Mouse (Mus musculus): ENCODE data around the gene Vps13a.
"Not testable (repeated sequence)": the region's sequence is repeated elsewhere in the genome, so short reads cannot be mapped to it uniquely, and the experiment has no call there.

- not testable (repeated sequence) for TF ChIP-seq CHD1 (IDR thresholded peaks at IDR 0.05; ENCODE audit: low read depth, low read length); UBTF (IDR thresholded peaks at IDR 0.05; ENCODE audit: borderline replicate concordance, insufficient read depth, low read depth, low read length); MAZ (IDR thresholded peaks at IDR 0.05; ENCODE audit: low read depth, low read length); CTCF (IDR thresholded peaks at IDR 0.05 in 2 of 3, conservative IDR thresholded peaks at IDR 0.05 in 1 of 3; ENCODE audit: control insufficient read depth in 1 of 3, insufficient read depth in 1 of 3, low read depth in 2 of 3, low read length in 3 of 3, poor library complexity in 1 of 3, severe bottlenecking in 1 of 3); MAX (IDR thresholded peaks at IDR 0.05; ENCODE audit: low read length); KAT2A (conservative IDR thresholded peaks at IDR 0.05; ENCODE audit: low read depth, low read length); ZC3H11A (IDR thresholded peaks at IDR 0.05; ENCODE audit: low read depth, low read length)
- peak; percentile 20; the same call in 1 of the 2 replicates for TF ChIP-seq ETS1 (IDR thresholded peaks at IDR 0.05; ENCODE audit: low read depth, low read length)
Observed at GRCm38 (mm10) chr19:16757439-16757838, 23.3 kb downstream of the Vps13a start.
